Mouse (Mus musculus) kidney, embryonic 14.5 days (tissue): ENCODE measurements at regions not wholly inside any gene's neighbourhood (a gene's known extent, or its start where the extent isn't known, plus 50 kb on each side); places are given as distances from the start of the nearest gene placed in this dataset.

Experiments used
- ATAC-seq: fragments of 200-750 bp; cut with Nextera tagmentation; 2 replicates; pipeline ENCODE4 v1.8.0; 2017; ENCODE audit warnings: moderate number of reproducible peaks, mild to moderate bottlenecking, moderate TSS enrichment, moderate library complexity; ENCODE audit not compliant: low FRiP score, low TSS enrichment
- H3K27ac ChIP-seq: fragments of 300-500 bp; sonication (generic); 2 replicates; pipeline ENCODE4 v1.5.1; 2014; ENCODE audit warnings: low read depth, mild to moderate bottlenecking, low read length, moderate library complexity, mixed read lengths
- H3K27me3 ChIP-seq: fragments of 300-500 bp; sonication (generic); 2 replicates; pipeline ENCODE4 v1.6.1; 2014; ENCODE audit warnings: mild to moderate bottlenecking, low read length; ENCODE audit not compliant: control insufficient read depth, insufficient read depth
- H3K36me3 ChIP-seq: fragments of 300-500 bp; sonication (generic); 2 replicates; pipeline ENCODE4 v1.6.1; 2014; ENCODE audit warnings: low read length, mixed read lengths; ENCODE audit not compliant: control insufficient read depth, insufficient read depth
- H3K4me1 ChIP-seq: fragments of 300-500 bp; sonication (generic); 2 replicates; pipeline ENCODE4 v1.6.1; 2014; ENCODE audit warnings: low read length, mixed read lengths; ENCODE audit not compliant: control insufficient read depth, insufficient read depth
- H3K4me2 ChIP-seq: fragments of 300-500 bp; sonication (generic); replicated peaks from 2 replicates; pipeline ENCODE4 v1.6.1; 2014; ENCODE audit warnings: low read depth, mild to moderate bottlenecking, low read length
- H3K4me3 ChIP-seq: fragments of 300-500 bp; sonication (generic); 2 replicates; pipeline ENCODE4 v1.5.1; 2014; ENCODE audit warnings: mild to moderate bottlenecking, low read length
- H3K9ac ChIP-seq: fragments of 300-500 bp; sonication (generic); 2 replicates; pipeline ENCODE4 v1.6.1; 2014; ENCODE audit warnings: low read depth, mild to moderate bottlenecking, low read length, moderate library complexity
- H3K9me3 ChIP-seq: fragments of 300-500 bp; sonication (generic); 2 replicates; pipeline ENCODE4 v1.6.1; 2016; ENCODE audit warnings: low read length; ENCODE audit not compliant: control insufficient read depth
- WGBS: fragments of 180-500 bp; shearing (Covaris S2); extraction: QIAGEN DNeasy Blood & Tissue Kit; methylation state at CpG from one replicate; pipeline ENCODE4 v1.1.7; 2014; 5-methylcytosine and 5-hydroxymethylcytosine counted together

- H3K4me3 ChIP-seq, result no peak overlapping the region
- no peaks in the 10 kb centered on the region for H3K9me3 ChIP-seq
- H3K9ac ChIP-seq, result no peak overlapping the region
- no peak overlapping the region for H3K4me2 ChIP-seq
- no peaks in the 10 kb centered on the region for H3K36me3 ChIP-seq
- no peak for ATAC-seq
- no peak overlapping the region for H3K27ac ChIP-seq
- H3K27me3 ChIP-seq, result no peaks in the 10 kb centered on the region
- H3K4me1 ChIP-seq, result no peaks in the 10 kb centered on the region
- 85% methylated on average over 3 of the region's 3 CpGs for WGBS
Observed at GRCm38 (mm10) chr11:56349766-56350165, 309.0 kb upstream of the Nmur2 start.

- no peak overlapping the region for H3K27ac ChIP-seq
- 91% methylated on average over 5 of the region's 5 CpGs for WGBS
- no peak overlapping the region for H3K9ac ChIP-seq
- H3K36me3 ChIP-seq, result no peaks in the 10 kb centered on the region
- H3K4me3 ChIP-seq, result no peak overlapping the region
- ATAC-seq, result no peak
- H3K9me3 ChIP-seq, result no peaks in the 10 kb centered on the region
- H3K27me3 ChIP-seq, result no peaks in the 10 kb centered on the region
- H3K4me2 ChIP-seq, result no peak overlapping the region
- H3K4me1 ChIP-seq, result no peaks in the 10 kb centered on the region
Observed at GRCm38 (mm10) chr11:56348408-56348807, 307.6 kb upstream of the Nmur2 start.

GRCm38 (mm10) chr11:56343083-56343482, 302.3 kb upstream of the Nmur2 start:
- no peaks in the 10 kb centered on the region for H3K4me1 ChIP-seq
- H3K36me3 ChIP-seq, result no peaks in the 10 kb centered on the region
- no peak overlapping the region for H3K9ac ChIP-seq
- H3K27me3 ChIP-seq, result no peaks in the 10 kb centered on the region
- no peak for ATAC-seq
- H3K9me3 ChIP-seq, result no peaks in the 10 kb centered on the region
- H3K4me2 ChIP-seq, result no peak overlapping the region
- no peak overlapping the region for H3K27ac ChIP-seq
- no peak overlapping the region for H3K4me3 ChIP-seq
- WGBS, result 72% methylated on average over 5 of the region's 5 CpGs

- Histone ChIP-seq H3K4me2 (no peak overlapping the region), H3K9ac (no peak overlapping the region), H3K9me3 (no peaks in the 10 kb centered on the region), H3K4me3 (no peak overlapping the region), H3K27ac (no peak overlapping the region), H3K36me3 (no peaks in the 10 kb centered on the region), H3K27me3 (no peaks in the 10 kb centered on the region), H3K4me1 (no peaks in the 10 kb centered on the region)
- ATAC-seq, result no peak
- 78% methylated on average over 1 of the region's 1 CpGs for WGBS
Observed at GRCm38 (mm10) chr11:56341731-56342130, 300.9 kb upstream of the Nmur2 start.

- H3K27me3 ChIP-seq, result no peaks in the 10 kb centered on the region
- no peak overlapping the region for H3K4me2 ChIP-seq
- no peak overlapping the region for H3K9ac ChIP-seq
- no peaks in the 10 kb centered on the region for H3K36me3 ChIP-seq
- no peaks in the 10 kb centered on the region for H3K9me3 ChIP-seq
- no peak overlapping the region for H3K27ac ChIP-seq
- 70% methylated on average over 2 of the region's 2 CpGs for WGBS
- no peak overlapping the region for H3K4me3 ChIP-seq
- no peak for ATAC-seq
- H3K4me1 ChIP-seq, result no peaks in the 10 kb centered on the region
Observed at GRCm38 (mm10) chr11:56341040-56341439, 300.2 kb upstream of the Nmur2 start.

GRCm38 (mm10) chr11:56338511-56338910, 297.7 kb upstream of the Nmur2 start:
- WGBS, result 75% methylated on average over 2 of the region's 2 CpGs
- Histone ChIP-seq H3K9ac (no peak overlapping the region), H3K27me3 (no peaks in the 10 kb centered on the region), H3K36me3 (no peaks in the 10 kb centered on the region), H3K4me1 (no peaks in the 10 kb centered on the region), H3K4me2 (no peak overlapping the region), H3K27ac (no peak overlapping the region), H3K4me3 (no peak overlapping the region), H3K9me3 (no peaks in the 10 kb centered on the region)
- ATAC-seq, result no peak

GRCm38 (mm10) chr11:56335937-56336336, 295.1 kb upstream of the Nmur2 start:
- Histone ChIP-seq H3K27me3 (no peaks in the 10 kb centered on the region), H3K4me1 (no peaks in the 10 kb centered on the region), H3K4me3 (no peak overlapping the region), H3K36me3 (no peaks in the 10 kb centered on the region), H3K4me2 (no peak overlapping the region), H3K9ac (no peak overlapping the region), H3K9me3 (no peaks in the 10 kb centered on the region), H3K27ac (no peak overlapping the region)
- no peak for ATAC-seq

- H3K36me3 ChIP-seq, result no peaks in the 10 kb centered on the region
- H3K27ac ChIP-seq, result no peak overlapping the region
- no peaks in the 10 kb centered on the region for H3K4me1 ChIP-seq
- no peak overlapping the region for H3K4me2 ChIP-seq
- ATAC-seq, result no peak
- no peaks in the 10 kb centered on the region for H3K27me3 ChIP-seq
- H3K9me3 ChIP-seq, result no peaks in the 10 kb centered on the region
- no peak overlapping the region for H3K9ac ChIP-seq
- H3K4me3 ChIP-seq, result no peak overlapping the region
- WGBS, result 88% methylated on average over 3 of the region's 3 CpGs
Observed at GRCm38 (mm10) chr11:56320293-56320692, 279.5 kb upstream of the Nmur2 start.

GRCm38 (mm10) chr11:56315221-56315987, 274.6 kb upstream of the Nmur2 start:
- no peaks in the 10 kb centered on the region for H3K9me3 ChIP-seq
- H3K27me3 ChIP-seq, result no peaks in the 10 kb centered on the region
- no peak overlapping the region for H3K27ac ChIP-seq
- H3K9ac ChIP-seq, result no peak overlapping the region
- no peak overlapping the region for H3K4me3 ChIP-seq
- no peak overlapping the region for H3K4me2 ChIP-seq
- H3K36me3 ChIP-seq, result no peaks in the 10 kb centered on the region
- WGBS, result 81% methylated on average over 5 of the region's 5 CpGs
- no peak for ATAC-seq
- H3K4me1 ChIP-seq, result no peaks in the 10 kb centered on the region
